Mouse (Mus musculus): Measurements from ENCODE around the gene Gc. TPM values are rescaled to one million over a fixed set of nuclear protein-coding genes. Genes with fewer than 3 reads are reported as not detected.
A peak's percentile ranks its signal among the peaks of the same experiment; 100 is the strongest.

Gene Gc
- not detected for total RNA-seq (2021)

DNA sequence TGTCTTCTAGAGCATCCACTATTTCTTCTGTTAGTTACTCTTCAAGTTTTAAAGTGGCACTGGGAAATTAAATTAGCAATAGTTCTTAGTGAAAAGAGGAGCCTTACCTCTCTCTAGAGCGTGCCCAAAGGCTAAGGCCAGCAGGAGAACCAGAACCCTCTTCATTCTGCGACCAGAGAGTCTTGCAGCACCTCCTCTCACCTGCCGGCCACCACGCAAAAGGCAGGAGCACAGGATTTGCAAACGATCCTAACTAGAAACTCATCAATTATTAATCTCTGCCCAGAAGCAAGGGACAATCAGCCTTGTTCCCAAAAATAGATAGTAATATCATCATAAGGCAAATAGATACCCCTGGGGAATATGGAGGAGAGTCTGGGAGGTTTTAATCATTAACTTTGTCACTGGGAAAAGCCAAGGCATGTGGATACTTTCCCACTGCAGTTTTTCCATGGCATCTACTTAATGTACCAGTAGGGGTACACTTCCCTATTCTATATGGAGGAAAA is at the start of gene Gc:
Gene Gc, minus strand, starts transcription at position 345 of the 509 bp plus-strand sequence.
- DNase-seq: no peak
- intact Hi-C loops (cut with DNase I): no loop called here

DNA sequence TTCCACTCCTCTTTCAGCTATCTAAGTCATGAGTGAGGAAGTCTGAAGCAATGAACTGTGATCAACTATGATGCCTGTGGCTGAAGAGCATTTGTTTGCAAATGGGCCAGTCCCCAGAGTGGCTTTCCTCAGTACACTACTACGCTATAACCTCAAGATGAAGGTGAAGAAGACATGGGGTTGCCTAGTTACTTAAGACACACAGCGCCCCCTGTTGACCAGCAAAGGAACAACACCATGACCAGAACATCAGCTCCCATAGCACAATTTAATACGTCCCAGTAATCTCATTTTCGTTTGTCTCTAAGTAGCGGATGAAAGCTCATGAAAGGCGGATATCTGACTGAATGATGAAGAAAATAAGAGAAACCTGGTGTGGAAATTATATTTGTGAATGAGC is 42.5 kb upstream of the Gc start:
- intact Hi-C loops (cut with DNase I): no loop called here
- DNase-seq: peak in 1 of 2 experiments; percentile 11

- no peak for DNase-seq
- intact Hi-C loops (cut with DNase I): no loop called here
Observed at GRCm38 (mm10) chr5:89492560-89492959, 34.9 kb upstream of the Gc start.

GRCm38 (mm10) chr5:89470483-89470882 is 12.8 kb upstream of the Gc start:
- intact Hi-C loops (cut with DNase I): no loop called here
- DNase-seq: no peak

DNA sequence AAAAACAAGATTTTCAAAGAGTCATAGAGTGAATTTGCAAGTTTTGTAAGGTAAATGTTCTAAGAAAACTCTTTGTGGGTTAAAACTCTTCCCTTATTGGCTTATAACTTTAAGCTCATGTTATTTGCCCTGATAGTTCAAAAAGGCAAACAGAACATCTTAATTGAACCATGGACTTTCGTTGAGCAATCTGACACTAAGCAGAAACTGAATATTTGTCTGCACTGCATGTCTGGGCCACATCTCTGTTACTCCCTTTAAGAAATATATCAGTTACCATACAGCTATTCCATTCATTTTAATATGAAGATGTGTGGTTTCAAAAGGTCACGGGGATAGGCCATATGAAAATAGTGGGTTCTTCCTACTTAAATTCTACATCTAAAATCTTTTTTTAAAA is 10.2 kb upstream of the Gc start:
- intact Hi-C loops (cut with DNase I): no loop called here
- DNase-seq: no peak

DNA sequence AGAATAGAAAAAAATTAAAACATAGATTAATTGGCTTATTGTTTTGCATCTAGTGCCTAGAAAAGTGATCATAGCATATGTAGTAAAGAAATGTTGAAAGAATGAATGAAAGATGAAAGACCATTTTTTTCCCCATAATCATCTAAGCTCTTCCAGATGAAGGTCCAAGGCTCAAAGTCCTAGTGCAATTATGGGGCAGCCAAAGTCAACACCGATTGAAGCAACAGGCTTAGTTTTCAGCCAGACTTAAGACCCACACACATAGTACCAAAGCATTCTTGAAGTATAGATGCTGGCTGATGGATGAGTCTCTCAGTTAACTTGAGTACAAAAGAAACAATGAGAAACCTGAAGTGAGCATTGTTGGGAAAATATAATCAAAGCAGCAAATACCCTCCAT is 9.3 kb upstream of the Gc start:
- intact Hi-C loops (cut with DNase I): no loop called here

GRCm38 (mm10) chr5:89466275-89466674 is 8.6 kb upstream of the Gc start:
- no peak for DNase-seq

More for the DNA sequence above, 9.3 kb upstream of the Gc start:
- no peak for DNase-seq

GRCm38 (mm10) chr5:89461817-89462216 is 4.1 kb upstream of the Gc start:
- intact Hi-C loops (cut with DNase I): no loop called here
- no peak for DNase-seq

More at GRCm38 (mm10) chr5:89466275-89466674, 8.6 kb upstream of the Gc start:
- intact Hi-C loops (cut with DNase I): no loop called here

- DNase-seq: no peak
- intact Hi-C loops (cut with DNase I): no loop called here
Observed at GRCm38 (mm10) chr5:89459591-89459990, 1.9 kb upstream of the Gc start.

DNA sequence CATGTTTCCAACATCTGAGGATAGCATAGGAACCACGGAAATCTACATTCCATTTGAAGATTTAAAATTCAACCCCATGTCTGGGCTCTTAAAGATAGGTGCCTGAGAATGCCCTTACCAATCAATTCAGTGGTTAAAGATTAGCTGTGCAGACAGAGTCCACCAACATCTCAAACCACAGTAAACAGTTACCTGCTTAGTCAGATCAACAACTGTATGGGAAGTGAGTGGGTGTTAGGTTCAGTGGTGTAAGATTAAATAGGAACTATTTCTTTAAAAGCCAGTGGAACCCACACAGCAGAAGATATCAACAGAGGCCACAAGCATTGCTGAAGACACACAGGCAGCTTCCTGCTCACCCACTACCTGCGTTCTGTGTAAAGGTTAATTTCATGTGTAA is 1.3 kb upstream of the Gc start:
- DNase-seq: no peak
- intact Hi-C loops (cut with DNase I): no loop called here

DNA sequence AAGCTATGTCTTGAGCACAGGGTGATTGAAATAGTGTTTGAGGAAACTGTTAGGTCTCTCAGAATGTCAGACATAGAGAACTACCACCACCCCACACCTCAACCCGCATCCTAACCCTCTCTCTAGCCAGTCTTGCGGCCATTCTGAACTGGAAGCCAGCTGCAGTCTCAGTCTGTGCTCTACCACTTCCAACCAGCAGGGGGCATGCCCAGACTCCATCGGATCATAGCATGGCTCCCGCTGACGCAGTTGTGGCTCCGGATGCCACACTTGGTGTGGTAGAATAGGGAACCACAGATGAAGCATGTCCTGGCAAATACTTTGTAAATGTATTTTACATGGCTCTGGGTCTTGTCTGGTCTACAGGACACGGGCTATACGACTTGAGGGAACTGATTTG is 2.2 kb downstream of the Gc start:
- DNase-seq: peak; percentile 1 to 13
- intact Hi-C loops (cut with DNase I): no loop called here

DNA sequence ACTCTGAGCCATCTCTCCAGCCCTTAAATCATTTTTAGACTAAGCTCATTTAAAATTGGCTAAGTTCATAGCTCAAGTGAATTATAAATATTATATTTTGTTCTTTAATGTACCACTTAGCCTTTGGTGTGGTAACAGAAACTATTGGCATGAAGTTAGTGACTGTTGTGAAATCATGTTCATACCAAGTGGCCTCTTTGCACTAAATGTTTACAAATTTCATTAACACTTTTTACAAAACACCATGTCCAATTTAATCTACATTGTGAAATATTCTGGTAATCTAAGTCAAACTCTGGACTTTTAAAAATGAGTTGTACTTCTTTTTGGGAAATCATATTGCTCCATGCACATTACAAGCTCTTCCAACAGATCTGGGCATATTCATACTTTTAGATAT is 6.9 kb downstream of the Gc start:
- no peak for DNase-seq
- intact Hi-C loops (cut with DNase I): no loop called here

DNA sequence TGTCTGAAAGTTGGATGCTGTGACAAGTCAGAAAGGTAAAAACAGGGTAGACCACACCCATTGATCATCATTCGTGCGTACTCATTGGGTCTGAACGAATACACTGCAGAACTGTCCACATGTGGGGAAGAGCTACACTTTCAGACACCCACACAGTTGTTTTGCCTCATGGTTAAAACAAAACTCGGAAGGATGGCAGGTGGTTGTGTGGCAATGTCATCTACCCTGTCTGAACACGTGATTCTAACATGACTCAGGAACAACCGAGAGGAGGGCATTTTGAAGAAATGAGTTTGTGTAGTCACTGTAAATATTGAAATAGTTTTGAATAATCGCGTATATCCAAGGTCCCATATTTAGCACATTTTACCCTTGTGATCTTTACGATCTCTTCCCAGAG is 8.4 kb downstream of the Gc start:
- intact Hi-C loops (cut with DNase I): no loop called here
- no peak for DNase-seq

DNA sequence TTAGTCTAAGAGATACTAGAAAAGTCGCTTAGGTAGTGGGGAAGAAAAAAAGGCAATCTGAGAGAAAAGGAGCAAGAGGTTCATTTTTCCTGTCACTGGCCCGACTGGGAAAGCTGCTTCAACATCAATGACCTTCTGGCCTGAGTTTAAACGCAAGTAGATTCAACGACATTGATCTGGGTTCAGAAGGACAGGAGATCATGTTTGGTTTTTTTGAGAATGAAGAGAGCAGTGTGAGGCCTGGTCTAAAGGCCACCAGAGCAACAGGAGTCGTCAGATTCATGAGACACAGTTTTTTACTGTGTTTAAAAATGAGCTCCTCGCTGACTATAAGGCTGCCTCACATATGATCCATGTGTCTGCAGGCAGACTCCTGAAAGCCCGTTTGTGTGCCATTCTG is 9.7 kb downstream of the Gc start:
- intact Hi-C loops (cut with DNase I): no loop called here
- no peak for DNase-seq

- DNase-seq: no peak
- intact Hi-C loops (cut with DNase I): no loop called here
Observed at GRCm38 (mm10) chr5:89444360-89444759, 13.3 kb downstream of the Gc start.

DNA sequence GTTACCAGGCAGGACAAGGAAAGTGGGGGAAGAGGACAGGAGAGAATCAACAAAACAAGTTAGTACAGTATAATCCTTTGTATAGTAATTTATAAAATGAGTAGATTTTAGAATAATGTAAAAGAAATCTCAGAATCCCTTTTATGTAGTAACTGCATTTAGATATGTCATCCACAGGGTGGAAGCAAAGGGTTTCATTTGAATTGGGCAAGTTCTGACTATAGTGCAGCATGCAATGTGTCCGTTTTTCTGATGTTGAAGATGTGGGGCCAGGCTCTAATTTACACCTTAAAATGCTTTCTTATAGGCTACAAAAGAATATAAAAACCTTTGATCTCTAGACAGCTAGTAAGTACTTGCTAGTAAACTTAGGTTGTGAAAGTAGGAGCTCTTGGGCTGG is 46.2 kb downstream of the Gc start:
- intact Hi-C loops (cut with DNase I): no loop called here
- no peak for DNase-seq

DNA sequence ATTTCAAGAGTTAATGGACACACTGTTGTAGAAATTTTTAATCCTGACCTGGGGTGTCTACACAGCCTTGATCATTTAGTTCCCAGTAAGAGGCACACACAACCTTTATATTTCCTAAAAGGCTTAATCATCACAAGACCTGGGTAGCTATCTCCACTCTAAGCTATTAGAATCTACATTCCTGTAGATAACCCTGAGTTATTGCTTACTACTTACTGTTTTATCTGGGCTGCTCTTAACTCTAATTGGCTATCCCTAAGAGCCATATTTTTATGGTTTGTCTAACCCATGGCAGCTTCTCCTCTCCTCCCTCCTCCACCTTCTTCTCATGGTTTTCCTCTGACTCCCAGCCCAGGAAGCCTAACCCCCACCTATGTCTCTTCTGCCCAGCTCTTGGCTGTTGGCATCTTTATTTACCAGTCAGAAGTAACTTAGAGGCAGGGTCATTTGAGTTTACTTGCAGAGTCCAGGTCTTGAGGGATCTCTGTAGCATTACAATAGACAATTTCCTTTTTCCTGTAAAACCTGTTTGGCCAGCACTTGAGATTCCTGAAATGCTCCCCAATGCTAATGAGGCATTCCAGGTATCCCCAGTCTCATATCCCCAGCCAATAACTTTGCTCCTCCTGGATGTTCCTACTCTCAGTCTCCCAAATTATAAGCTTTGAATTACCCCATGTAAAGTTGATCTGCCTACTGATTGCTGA is 50.2 kb downstream of the Gc start:
- intact Hi-C loops (cut with DNase I): no loop called here
- DNase-seq: no peak

GRCm38 (mm10) chr5:89405132-89405531 is 52.6 kb downstream of the Gc start:
- intact Hi-C loops (cut with DNase I): no loop called here
- DNase-seq: no peak

DNA sequence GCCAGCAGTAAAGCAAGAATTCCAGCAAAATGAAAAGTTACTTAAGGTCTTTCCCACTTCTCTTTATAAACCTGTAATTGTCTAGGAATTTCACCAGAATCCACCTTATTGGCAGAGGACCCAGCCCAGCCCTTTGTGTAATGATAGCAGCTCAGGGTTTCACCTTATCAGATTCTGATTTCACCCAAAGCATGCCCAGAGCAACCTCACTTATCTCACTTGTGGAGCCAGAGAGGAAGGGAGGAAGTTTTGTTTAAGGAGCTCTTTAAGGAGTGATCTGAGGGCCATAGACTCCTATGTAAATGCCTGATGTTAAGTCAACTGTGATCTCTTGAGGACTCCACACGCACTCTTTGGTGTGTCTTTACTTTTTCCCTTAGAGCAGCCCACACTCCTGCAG is 67.3 kb downstream of the Gc start:
- intact Hi-C loops (cut with DNase I): no loop called here

DNA sequence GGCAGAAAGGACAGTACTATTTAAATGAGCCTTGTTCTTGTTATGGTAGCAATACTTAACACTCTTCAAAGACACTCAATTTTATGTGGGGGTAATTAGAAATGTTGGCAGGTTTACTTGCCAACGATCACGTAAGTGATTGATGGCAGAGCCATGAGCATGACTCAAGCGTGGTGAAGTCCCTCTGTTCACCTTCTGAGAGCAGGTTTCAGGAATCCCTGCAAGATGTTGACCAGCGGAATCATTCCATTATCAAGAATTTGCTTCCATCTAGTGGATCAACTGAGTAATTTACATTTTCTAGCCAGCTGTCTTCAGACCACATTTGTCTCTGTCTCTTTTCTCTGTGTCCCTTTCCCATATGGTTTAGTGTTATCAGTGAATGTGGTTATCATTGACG is 73.5 kb downstream of the Gc start:
- peak in 1 of 2 experiments; percentile 3 for DNase-seq

More for the DNA sequence above, 67.3 kb downstream of the Gc start:
- DNase-seq: no peak

GRCm38 (mm10) chr5:89381340-89381739 is 76.4 kb downstream of the Gc start:
- no peak for DNase-seq
- intact Hi-C loops (cut with DNase I): loop anchor here (5.0 kb wide), 1 partner anchor 519 kb away; no protein-coding TSS in a partner anchor

More for the DNA sequence above, 73.5 kb downstream of the Gc start:
- intact Hi-C loops (cut with DNase I): loop anchor here (2.0 to 5.0 kb wide), 4 partner anchors 455 to 593 kb away; no protein-coding TSS in a partner anchor

DNA sequence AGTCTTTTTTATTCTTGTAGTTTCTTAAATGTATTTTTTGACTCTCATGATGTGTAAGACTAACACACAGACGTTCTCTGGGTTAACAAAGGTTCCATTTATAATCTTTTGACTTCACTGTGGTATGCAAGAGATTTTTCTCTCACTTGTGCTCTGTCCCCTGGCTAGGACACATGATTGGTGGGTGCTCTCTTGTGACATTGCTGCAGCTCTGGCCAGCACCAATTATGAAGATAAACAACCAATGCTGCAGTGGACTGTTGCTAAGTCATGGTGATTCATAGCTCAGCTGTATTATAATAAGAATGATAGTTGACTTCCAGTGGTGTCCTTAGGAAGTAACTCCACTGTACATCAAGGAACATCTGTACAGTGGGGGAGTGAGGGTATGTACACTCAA is 87.6 kb downstream of the Gc start:
- no peak for DNase-seq
- intact Hi-C loops (cut with DNase I): no loop called here

Data from heart, postnatal 36 days (tissue).